Comparison of ENCODE assay signal across 9 mouse cellular contexts in the genomic region with DNA sequence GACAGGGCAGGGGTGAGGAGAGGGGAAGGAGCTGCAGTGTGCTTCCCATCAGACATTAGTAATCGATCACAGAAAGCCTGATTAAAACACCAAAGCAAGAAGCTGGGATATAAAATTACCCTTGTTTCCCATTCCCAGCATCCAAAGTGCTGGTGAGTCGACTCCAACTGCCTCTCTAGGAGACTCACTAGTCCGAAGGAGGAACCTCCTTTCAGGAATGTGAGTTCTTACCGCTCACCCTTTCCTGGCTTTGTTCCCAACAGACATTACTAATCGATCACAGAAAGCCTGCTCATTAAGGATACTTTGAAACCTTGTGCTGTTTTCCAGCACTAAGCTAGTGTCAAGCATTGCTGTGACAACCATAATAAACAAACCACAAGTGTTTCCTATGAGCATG.
DNase-seq lines count a peak whose midpoint lies in the region; ATAC-seq and TF ChIP-seq lines count a peak whose summit lies in the region.
"Had no signal": no experiment of that assay in that cellular context is flagged by ENCODE, and none has a peak within 500 bp of the region (broad histone marks: within the 10 kb centered on the region; RNA-seq: fewer than 3 reads in every experiment).

No protein-coding gene starts in this region.

- H3K4me1 ChIP-seq in kidney, embryonic 15.5 days = peaks cover 46% of the 10 kb centered on the region
- H3K4me1 ChIP-seq in forebrain, postnatal 0 days (ENCODE audit: insufficient read depth) = no peaks in the 10 kb centered on the region

- 50% methylated on average over 5 of the region's 5 CpGs for WGBS in kidney, embryonic 15.5 days
- WGBS in forebrain, postnatal 0 days = 54% methylated on average over 5 of the region's 5 CpGs

- TF ChIP-seq CTCF in forebrain, postnatal 0 days (IDR thresholded peaks at IDR 0.05; ENCODE audit: low read depth) = no peak
- TF ChIP-seq CTCF in gastrocnemius, adult 2 months (IDR thresholded peaks at IDR 0.05) = no peak

- no peak overlapping the region for H3K9ac ChIP-seq in kidney, embryonic 15.5 days
- no peak overlapping the region for H3K9ac ChIP-seq in forebrain, postnatal 0 days

- intact Hi-C loops in gastrocnemius, adult 2 months (cut with DNase I) = no loop called here

- peak overlapping the region; percentile 28 for H3K4me3 ChIP-seq in kidney, embryonic 15.5 days (replicated peaks)
- H3K4me3 ChIP-seq in forebrain, postnatal 0 days (ENCODE audit: low read depth, low read length) = no peak overlapping the region
- no peak overlapping the region for H3K4me3 ChIP-seq in gastrocnemius, adult 2 months

- H3K4me2 ChIP-seq in kidney, embryonic 15.5 days = peak overlapping the region; percentile 37; the same call in 1 of the 2 replicates
- no peak overlapping the region for H3K4me2 ChIP-seq in forebrain, postnatal 0 days (ENCODE audit: low read depth)

- no peaks in the 10 kb centered on the region for H3K36me3 ChIP-seq in kidney, embryonic 15.5 days
- H3K36me3 ChIP-seq in forebrain, postnatal 0 days (ENCODE audit: insufficient read depth) = no peaks in the 10 kb centered on the region

- H3K27ac ChIP-seq in kidney, embryonic 15.5 days = peak overlapping the region; percentile 61
- no peak overlapping the region for H3K27ac ChIP-seq in forebrain, postnatal 0 days (ENCODE audit: low read depth, low read length)
- H3K27ac ChIP-seq in gastrocnemius, adult 2 months = no peak overlapping the region

- no peak for DNase-seq in kidney, postnatal 36 days
- DNase-seq in A20 (ENCODE audit: low read depth, low spot score) = peak; percentile 51
- DNase-seq in R1 (ENCODE audit: low read depth, low spot score) = peak; percentile 87
- peak; percentile 61 for DNase-seq in forebrain, postnatal 0 days
- DNase-seq in right cerebral cortex, postnatal 25 days = no peak
- no peak for DNase-seq in adrenal gland, postnatal 10 days
- DNase-seq in gastrocnemius, adult 2 months = no peak
- DNase-seq: heart, adult 11 months had no signal

- H3K27me3 ChIP-seq in kidney, embryonic 15.5 days = peaks cover 3% of the 10 kb centered on the region; the same call in 1 of the 2 replicates
- no peaks in the 10 kb centered on the region for H3K27me3 ChIP-seq in forebrain, postnatal 0 days (ENCODE audit: insufficient read depth, low read length)

- no peaks in the 10 kb centered on the region for H3K9me3 ChIP-seq in kidney, embryonic 15.5 days (replicated peaks)
- no peaks in the 10 kb centered on the region for H3K9me3 ChIP-seq in forebrain, postnatal 0 days (ENCODE audit: low read length)

- ATAC-seq in kidney, embryonic 15.5 days (replicated peaks; ENCODE audit: low FRiP score) = no peak
- no peak for ATAC-seq in forebrain, postnatal 0 days

Comparison
In these comparisons a context has a peak if more than half of its experiments do, and no peak if none do; other contexts are left out.
1. DNase-seq: peak in A20 (single experiment), R1 (single experiment) and forebrain, postnatal 0 days (single experiment); none in kidney, postnatal 36 days (0 of 2), right cerebral cortex, postnatal 25 days (single experiment), adrenal gland, postnatal 10 days (single experiment) and gastrocnemius, adult 2 months (single experiment).